Mouse (Mus musculus) kidney, postnatal 36 days (tissue): ENCODE measurements around the gene Vmn1r75.

Source experiments
- DNase-seq, 2 experiments: peaks; one replicate each; pipeline ENCODE4 v3.0.0; 2021 to 2022; ENCODE audit warnings: mixed read lengths in 2 of 2

Vmn1r75 gene

GRCm38 (mm10) chr7:11874330-11874729, at the start of gene Vmn1r75:
Vmn1r75 (plus strand) TSS chr7:11874630.
- no peak for DNase-seq

DNA sequence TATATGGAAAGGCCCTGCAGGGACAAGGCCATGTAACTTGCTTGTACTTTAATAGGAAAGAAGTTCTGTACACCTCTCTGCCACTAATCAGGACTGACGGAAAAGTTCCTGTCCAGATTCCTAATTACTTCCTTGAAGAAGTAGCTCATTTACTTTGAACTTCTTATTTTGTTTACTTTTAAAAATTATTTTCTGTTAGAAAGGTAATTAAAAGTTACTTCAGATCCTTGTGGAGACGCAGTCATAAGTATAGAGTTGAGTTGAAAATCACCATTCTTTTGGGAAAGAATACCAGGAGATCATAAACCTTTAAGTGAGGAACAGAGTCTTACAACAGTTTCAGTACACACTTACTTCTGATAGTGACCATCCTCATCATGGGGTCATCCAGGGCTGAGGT, 40.8 kb upstream of the Vmn1r75 start, which contains the start of gene Vmn1r74:
TSS of gene Vmn1r74 (plus strand) at position 301 of the 400 bp plus-strand sequence.
- no peak for DNase-seq
